Mouse (Mus musculus) kidney, embryonic 15.5 days (tissue): ENCODE measurements around the gene Snx7. TPM values are rescaled to one million over a fixed set of nuclear protein-coding genes. Genes with fewer than 3 reads are reported as not detected.

Experiments used
- ATAC-seq: fragments of 200-750 bp; cut with Nextera tagmentation; replicated peaks from 2 replicates; pipeline ENCODE4 v1.8.0; 2017; ENCODE audit warnings: moderate TSS enrichment; ENCODE audit not compliant: low FRiP score
- H3K27ac ChIP-seq: fragments of 300-500 bp; sonication (generic); 2 replicates; pipeline ENCODE4 v1.5.1; 2015; ENCODE audit warnings: mild to moderate bottlenecking, inconsistent platforms
- H3K27me3 ChIP-seq: fragments of 300-500 bp; sonication (generic); 2 replicates; pipeline ENCODE4 v1.6.1; 2015; ENCODE audit warnings: inconsistent platforms
- H3K36me3 ChIP-seq: fragments of 300-500 bp; sonication (generic); 2 replicates; pipeline ENCODE4 v1.6.1; 2015; ENCODE audit warnings: inconsistent platforms
- H3K4me1 ChIP-seq: fragments of 300-500 bp; sonication (generic); 2 replicates; pipeline ENCODE4 v1.6.1; 2015; ENCODE audit warnings: inconsistent platforms
- H3K4me2 ChIP-seq: fragments of 300-500 bp; sonication (generic); 2 replicates; pipeline ENCODE4 v1.6.1; 2015; ENCODE audit warnings: moderate library complexity, mild to moderate bottlenecking, inconsistent platforms
- H3K4me3 ChIP-seq: fragments of 300-500 bp; sonication (generic); replicated peaks from 2 replicates; pipeline ENCODE4 v1.5.1; 2015; ENCODE audit warnings: mild to moderate bottlenecking, inconsistent platforms
- H3K9ac ChIP-seq: fragments of 300-500 bp; sonication (generic); 2 replicates; pipeline ENCODE4 v1.6.1; 2015; ENCODE audit warnings: mild to moderate bottlenecking, inconsistent platforms
- H3K9me3 ChIP-seq: fragments of 300-500 bp; sonication (generic); replicated peaks from 2 replicates; pipeline ENCODE4 v1.6.1; 2016; ENCODE audit warnings: inconsistent platforms
- WGBS: fragments of 180-500 bp; shearing (Covaris S2); methylation state at CpG from one replicate; pipeline ENCODE4 v1.1.7; 2015; ENCODE audit warnings: mixed read lengths; 5-methylcytosine and 5-hydroxymethylcytosine counted together
- polyA plus RNA-seq: library from polyadenylated mRNA; unstranded; fragments of >200 nt; fragmentation: Nextera tagmentation; extraction: Ambion mirVana; gene quantifications from 2 replicates; pipeline ENCODE4 v1.2.1, GENCODE M21; 2015

Gene Snx7
- polyA plus RNA-seq, 1 experiment from 2014 or later, result 52.1 TPM

GRCm38 (mm10) chr3:117812135-117812534, 56.6 kb downstream of the Snx7 start:
- H3K9ac ChIP-seq, result no peak overlapping the region
- no peaks in the 10 kb centered on the region for H3K9me3 ChIP-seq
- no peak overlapping the region for H3K4me3 ChIP-seq
- WGBS, result 70% methylated on average over 4 of the region's 4 CpGs
- H3K4me2 ChIP-seq, result no peak overlapping the region
- no peaks in the 10 kb centered on the region for H3K4me1 ChIP-seq
- ATAC-seq, result no peak
- no peaks in the 10 kb centered on the region for H3K36me3 ChIP-seq
- no peak overlapping the region for H3K27ac ChIP-seq
- H3K27me3 ChIP-seq, result no peaks in the 10 kb centered on the region

GRCm38 (mm10) chr3:117805782-117806181, 63.0 kb downstream of the Snx7 start:
- no peak overlapping the region for H3K4me2 ChIP-seq
- no peak for ATAC-seq
- WGBS, result 87% methylated on average over 6 of the region's 6 CpGs
- H3K27me3 ChIP-seq, result no peaks in the 10 kb centered on the region
- H3K9ac ChIP-seq, result no peak overlapping the region
- no peaks in the 10 kb centered on the region for H3K9me3 ChIP-seq
- H3K27ac ChIP-seq, result no peak overlapping the region
- no peak overlapping the region for H3K4me3 ChIP-seq
- no peaks in the 10 kb centered on the region for H3K4me1 ChIP-seq
- no peaks in the 10 kb centered on the region for H3K36me3 ChIP-seq

DNA sequence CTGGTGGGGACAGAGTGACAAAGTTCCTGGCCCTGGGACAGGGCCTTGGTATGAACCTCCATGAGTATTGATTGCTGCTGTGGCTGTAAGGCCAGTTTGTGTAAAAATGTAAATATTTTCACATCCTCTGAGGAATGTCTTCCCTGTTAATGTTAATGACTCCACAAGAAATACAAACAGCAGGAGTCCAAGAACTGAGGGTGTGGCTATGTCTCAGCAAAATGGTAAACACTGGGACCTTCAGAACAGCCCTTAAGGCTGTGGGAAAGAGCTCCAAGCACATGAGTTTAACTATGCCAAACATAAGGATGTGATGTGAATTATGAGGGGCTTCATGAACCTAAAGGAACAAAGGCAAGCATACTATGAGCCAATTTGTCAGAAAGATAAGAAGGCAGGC, 74.2 kb downstream of the Snx7 start:
- H3K36me3 ChIP-seq, result no peaks in the 10 kb centered on the region
- H3K9ac ChIP-seq, result no peak overlapping the region
- H3K9me3 ChIP-seq, result no peaks in the 10 kb centered on the region
- H3K4me1 ChIP-seq, result no peaks in the 10 kb centered on the region
- no peak overlapping the region for H3K4me2 ChIP-seq
- H3K27me3 ChIP-seq, result no peaks in the 10 kb centered on the region
- H3K27ac ChIP-seq, result no peak overlapping the region
- no peak for ATAC-seq
- H3K4me3 ChIP-seq, result no peak overlapping the region

DNA sequence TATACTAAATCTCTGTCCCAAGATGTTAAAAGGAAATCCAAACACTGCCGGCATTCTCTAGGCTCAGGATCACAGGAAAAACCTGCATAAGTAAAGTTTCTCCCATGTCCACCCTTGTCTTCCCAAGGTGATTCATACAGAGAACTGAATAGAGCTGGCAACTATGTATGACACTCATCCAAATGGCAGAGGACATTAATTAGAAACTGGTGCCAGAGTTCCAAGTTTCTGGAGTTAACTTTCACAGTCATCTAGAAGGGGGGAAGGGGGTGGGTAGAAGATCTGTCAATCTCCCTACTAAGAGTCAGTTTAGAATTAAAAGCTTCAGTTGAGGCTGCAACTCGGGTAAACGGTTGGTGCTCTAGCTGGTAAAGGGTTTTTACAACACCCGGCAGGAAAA, 76.8 kb downstream of the Snx7 start:
- H3K9me3 ChIP-seq, result no peaks in the 10 kb centered on the region
- WGBS, result 64% methylated on average over 4 of the region's 4 CpGs
- no peaks in the 10 kb centered on the region for H3K27me3 ChIP-seq
- no peak overlapping the region for H3K27ac ChIP-seq
- H3K9ac ChIP-seq, result no peak overlapping the region
- H3K4me2 ChIP-seq, result no peak overlapping the region
- no peak for ATAC-seq
- H3K4me3 ChIP-seq, result no peak overlapping the region
- H3K4me1 ChIP-seq, result 0 out of 2 replicates have a peak, but pooled peaks cover 5% of the 10 kb centered on the region
- H3K36me3 ChIP-seq, result no peaks in the 10 kb centered on the region

GRCm38 (mm10) chr3:117791273-117791672, 77.5 kb downstream of the Snx7 start:
- 0 out of 2 replicates have a peak, but pooled peaks cover 5% of the 10 kb centered on the region for H3K4me1 ChIP-seq
- H3K4me3 ChIP-seq, result no peak overlapping the region
- H3K36me3 ChIP-seq, result no peaks in the 10 kb centered on the region
- no peaks in the 10 kb centered on the region for H3K27me3 ChIP-seq
- H3K9me3 ChIP-seq, result no peaks in the 10 kb centered on the region
- H3K4me2 ChIP-seq, result no peak overlapping the region
- no peak overlapping the region for H3K27ac ChIP-seq
- 79% methylated on average over 2 of the region's 2 CpGs for whole genome bisulfite sequencing
- no peak overlapping the region for H3K9ac ChIP-seq
- ATAC-seq, result no peak

DNA sequence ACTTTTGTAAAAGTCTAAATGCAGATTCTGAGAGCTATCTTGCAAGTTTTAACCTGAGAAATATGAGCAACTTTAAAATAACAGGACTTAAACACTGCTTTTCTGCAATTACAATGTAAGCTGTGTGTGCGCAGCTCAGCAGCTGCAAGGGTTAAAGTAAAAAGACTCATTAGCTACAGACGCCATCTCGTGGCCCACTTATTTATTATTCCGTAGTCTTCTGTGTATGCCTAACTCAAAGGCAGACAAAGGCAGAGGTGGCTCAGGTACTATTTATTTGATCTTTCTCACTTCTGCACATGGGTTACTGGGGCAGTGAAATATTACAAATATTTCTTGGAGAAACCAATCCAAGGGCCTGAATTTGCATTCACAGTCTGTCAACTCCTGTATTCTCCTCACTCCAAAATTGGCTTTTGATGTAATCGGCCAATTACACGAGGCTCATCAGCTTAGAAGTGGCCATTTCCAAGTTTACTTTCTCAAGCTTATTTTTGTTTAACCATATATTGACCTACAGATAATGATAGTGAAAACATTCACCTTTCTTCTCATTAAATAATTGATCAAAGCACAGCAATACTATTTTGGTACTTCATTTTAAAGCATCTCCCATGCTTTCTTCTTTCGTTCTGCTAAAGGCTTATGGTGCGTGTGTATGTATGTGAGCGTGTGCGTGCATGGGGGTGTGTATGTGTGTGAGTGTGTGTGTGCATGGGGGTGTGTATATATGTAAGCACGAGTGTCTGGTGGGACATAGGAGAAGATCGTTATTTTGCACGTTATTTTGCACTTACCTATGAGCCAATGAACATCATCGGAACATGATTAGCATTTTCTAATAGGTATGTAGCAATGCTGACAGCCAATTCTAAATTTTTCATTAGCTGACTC, 79.7 kb downstream of the Snx7 start:
- Histone ChIP-seq H3K27me3 (no peaks in the 10 kb centered on the region), H3K9ac (no peak overlapping the region), H3K4me2 (no peak overlapping the region), H3K27ac (no peak overlapping the region), H3K4me3 (no peak overlapping the region), H3K4me1 (0 out of 2 replicates have a peak, but pooled peaks cover 5% of the 10 kb centered on the region), H3K36me3 (no peaks in the 10 kb centered on the region), H3K9me3 (no peaks in the 10 kb centered on the region)
- WGBS, result 69% methylated on average over 14 of the region's 14 CpGs
- 0 out of 2 replicates have a peak, but pooled peaks have one; percentile 66 for ATAC-seq

- no peaks in the 10 kb centered on the region for H3K9me3 ChIP-seq
- H3K4me2 ChIP-seq, result no peak overlapping the region
- no peak overlapping the region for H3K9ac ChIP-seq
- WGBS, result 43% methylated on average over 6 of the region's 6 CpGs
- H3K36me3 ChIP-seq, result no peaks in the 10 kb centered on the region
- H3K4me3 ChIP-seq, result no peak overlapping the region
- no peaks in the 10 kb centered on the region for H3K27me3 ChIP-seq
- H3K27ac ChIP-seq, result no peak overlapping the region
- H3K4me1 ChIP-seq, result 0 out of 2 replicates have a peak, but pooled peaks cover 5% of the 10 kb centered on the region
- peak; percentile 91 for ATAC-seq
These were observed 81.5 kb downstream of the Snx7 start for GRCm38 (mm10) chr3:117787247-117787646.

- H3K36me3 ChIP-seq, result no peaks in the 10 kb centered on the region
- H3K9me3 ChIP-seq, result no peaks in the 10 kb centered on the region
- ATAC-seq, result no peak
- no peaks in the 10 kb centered on the region for H3K27me3 ChIP-seq
- no peak overlapping the region for H3K9ac ChIP-seq
- no peak overlapping the region for H3K4me3 ChIP-seq
- no peak overlapping the region for H3K27ac ChIP-seq
- no peak overlapping the region for H3K4me2 ChIP-seq
- WGBS, result 79% methylated on average over 5 of the region's 5 CpGs
- no peaks in the 10 kb centered on the region for H3K4me1 ChIP-seq
These were observed 116.5 kb downstream of the Snx7 start for GRCm38 (mm10) chr3:117752151-117752757.

GRCm38 (mm10) chr3:117751665-117752064, 117.1 kb downstream of the Snx7 start:
- Histone ChIP-seq H3K36me3 (no peaks in the 10 kb centered on the region), H3K27ac (no peak overlapping the region), H3K9ac (no peak overlapping the region), H3K4me1 (no peaks in the 10 kb centered on the region), H3K9me3 (no peaks in the 10 kb centered on the region), H3K4me3 (no peak overlapping the region), H3K27me3 (no peaks in the 10 kb centered on the region), H3K4me2 (no peak overlapping the region)
- ATAC-seq, result no peak
- WGBS, result 76% methylated on average over 2 of the region's 2 CpGs

DNA sequence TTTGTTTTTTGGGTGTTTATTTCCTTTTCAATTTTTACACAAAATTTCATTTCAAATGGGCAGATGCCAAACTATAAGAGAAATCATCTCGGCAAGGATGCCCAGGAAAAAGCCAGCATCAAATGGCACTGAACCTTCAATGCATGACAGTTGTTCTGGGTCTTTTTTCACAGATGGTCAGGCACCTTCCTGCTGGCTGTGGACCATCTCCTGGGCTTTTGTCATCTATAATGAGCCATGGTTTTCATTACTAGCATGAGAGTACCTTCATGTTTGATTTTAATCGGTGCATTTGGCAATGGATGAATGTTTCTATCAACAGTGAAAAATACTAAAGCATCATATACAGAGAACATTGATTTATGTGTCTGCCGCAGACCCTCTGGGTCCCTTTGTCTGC, 119.5 kb downstream of the Snx7 start:
- H3K27me3 ChIP-seq, result no peaks in the 10 kb centered on the region
- H3K4me2 ChIP-seq, result no peak overlapping the region
- H3K4me3 ChIP-seq, result no peak overlapping the region
- H3K4me1 ChIP-seq, result no peaks in the 10 kb centered on the region
- H3K36me3 ChIP-seq, result no peaks in the 10 kb centered on the region
- H3K27ac ChIP-seq, result no peak overlapping the region
- H3K9ac ChIP-seq, result no peak overlapping the region
- 93% methylated on average over 3 of the region's 3 CpGs for WGBS
- H3K9me3 ChIP-seq, result no peaks in the 10 kb centered on the region
- no peak for ATAC-seq

- no peak overlapping the region for H3K9ac ChIP-seq
- H3K4me1 ChIP-seq, result no peaks in the 10 kb centered on the region
- no peaks in the 10 kb centered on the region for H3K27me3 ChIP-seq
- no peak overlapping the region for H3K4me3 ChIP-seq
- H3K27ac ChIP-seq, result no peak overlapping the region
- no peak for ATAC-seq
- no peaks in the 10 kb centered on the region for H3K9me3 ChIP-seq
- no peaks in the 10 kb centered on the region for H3K36me3 ChIP-seq
- WGBS, result 71% methylated on average over 5 of the region's 5 CpGs
- H3K4me2 ChIP-seq, result no peak overlapping the region
These were observed 129.0 kb downstream of the Snx7 start for GRCm38 (mm10) chr3:117739760-117740159.

DNA sequence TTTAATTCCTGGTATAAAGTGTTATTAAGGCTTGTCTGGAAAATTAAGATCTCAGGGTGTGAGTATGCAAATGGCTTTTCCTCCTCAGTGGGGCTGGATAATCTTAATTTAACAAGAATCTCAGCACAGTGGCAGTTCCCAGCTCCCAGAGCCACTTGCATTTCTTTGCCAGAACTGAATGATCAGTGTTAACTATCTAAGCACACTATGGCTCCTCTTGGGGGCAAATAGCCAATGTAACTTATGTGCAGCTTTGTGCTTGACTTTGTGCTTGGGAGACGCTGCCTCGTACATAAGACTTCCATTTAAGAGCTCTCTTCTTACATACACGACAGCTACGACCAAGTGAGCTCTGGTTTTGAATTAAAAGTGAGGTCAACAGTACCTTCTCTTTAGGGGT, 136.1 kb downstream of the Snx7 start:
- H3K9me3 ChIP-seq, result no peaks in the 10 kb centered on the region
- H3K36me3 ChIP-seq, result no peaks in the 10 kb centered on the region
- H3K4me2 ChIP-seq, result no peak overlapping the region
- no peak overlapping the region for H3K4me3 ChIP-seq
- no peak for ATAC-seq
- H3K27me3 ChIP-seq, result no peaks in the 10 kb centered on the region
- no peak overlapping the region for H3K9ac ChIP-seq
- no peak overlapping the region for H3K27ac ChIP-seq
- 81% methylated on average over 4 of the region's 4 CpGs for WGBS
- no peaks in the 10 kb centered on the region for H3K4me1 ChIP-seq
